Mouse (Mus musculus) embryonic facial prominence, embryonic 14.5 days (tissue): ENCODE results near the gene Supt3. TPM values are rescaled to one million over a fixed set of nuclear protein-coding genes. Genes with fewer than 3 reads are reported as not detected.

Experiments used
- ATAC-seq: fragments of 200-750 bp; cut with Nextera tagmentation; 2 replicates; pipeline ENCODE4 v1.8.0; 2017; ENCODE audit warnings: low read depth, moderate number of reproducible peaks, moderate TSS enrichment
- DNase-seq: peaks from one replicate; pipeline ENCODE4 v3.0.0-alpha.2; 2015; ENCODE audit warnings: low spot score
- H3K27ac ChIP-seq: fragments of 300-500 bp; sonication (generic); replicated peaks from 2 replicates; pipeline ENCODE4 v1.5.1; 2014; ENCODE audit warnings: low read depth, mild to moderate bottlenecking, low read length, moderate library complexity
- H3K27me3 ChIP-seq: fragments of 300-500 bp; sonication (generic); replicated peaks from 2 replicates; pipeline ENCODE4 v1.6.1; 2014; ENCODE audit warnings: low read length; ENCODE audit not compliant: control insufficient read depth, insufficient read depth
- H3K36me3 ChIP-seq: fragments of 300-500 bp; sonication (generic); 2 replicates; pipeline ENCODE4 v1.6.1; 2014; ENCODE audit warnings: low read length, mixed read lengths; ENCODE audit not compliant: control insufficient read depth, insufficient read depth
- H3K4me1 ChIP-seq: fragments of 300-500 bp; sonication (generic); 2 replicates; pipeline ENCODE4 v1.6.1; 2014; ENCODE audit warnings: antibody characterized with exemption, low read length; ENCODE audit not compliant: control insufficient read depth, insufficient read depth
- H3K4me2 ChIP-seq: fragments of 300-500 bp; sonication (generic); 2 replicates; pipeline ENCODE4 v1.6.1; 2014; ENCODE audit warnings: low read depth, mild to moderate bottlenecking, low read length, moderate library complexity, mixed read lengths
- H3K4me3 ChIP-seq: fragments of 300-500 bp; sonication (generic); 2 replicates; pipeline ENCODE4 v1.5.1; 2014; ENCODE audit warnings: low read depth, mild to moderate bottlenecking, low read length
- H3K9ac ChIP-seq: fragments of 300-500 bp; sonication (generic); 2 replicates; pipeline ENCODE4 v1.6.1; 2014; ENCODE audit warnings: low read depth, mild to moderate bottlenecking, low read length, moderate library complexity, mixed read lengths
- H3K9me3 ChIP-seq: fragments of 300-500 bp; sonication (generic); 2 replicates; pipeline ENCODE4 v1.6.1; 2016; ENCODE audit warnings: low read length; ENCODE audit not compliant: control insufficient read depth
- WGBS: fragments of 180-500 bp; shearing (Covaris S2); extraction: QIAGEN DNeasy Blood & Tissue Kit; methylation state at CpG from one replicate; pipeline ENCODE4 v1.1.7; 2014; 5-methylcytosine and 5-hydroxymethylcytosine counted together
- polyA plus RNA-seq: library from polyadenylated mRNA; unstranded; fragments of >200 nt; fragmentation: Nextera tagmentation; extraction: Ambion mirVana; gene quantifications from 2 replicates; pipeline ENCODE4 v1.2.1, GENCODE M21; 2014

Gene Supt3
- polyA plus RNA-seq, 1 experiment from 2014 or later, result 17.6 TPM

DNA sequence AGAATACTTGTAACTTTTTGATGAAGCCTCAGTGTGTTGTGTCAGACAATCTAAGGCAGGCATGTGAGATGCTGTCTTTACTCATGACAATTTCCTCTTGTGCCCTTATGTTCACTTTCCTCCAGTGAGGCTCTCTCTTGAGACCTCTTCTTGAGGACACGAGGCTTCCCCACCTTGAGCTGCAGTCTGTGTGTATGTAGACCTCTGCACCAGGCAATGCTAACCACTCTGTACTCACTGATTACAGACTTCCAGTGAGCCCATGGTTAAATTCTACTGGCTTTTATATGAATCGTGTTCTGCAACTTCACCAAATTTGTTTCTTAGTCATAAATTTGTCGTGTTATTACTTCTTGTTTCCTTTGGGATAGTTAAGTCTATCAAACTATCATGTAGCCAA lies 50.2 kb downstream of the Supt3 start:
- Histone ChIP-seq H3K9ac (no peak overlapping the region), H3K4me1 (no peaks in the 10 kb centered on the region), H3K36me3 (no peaks in the 10 kb centered on the region), H3K27me3 (no peaks in the 10 kb centered on the region), H3K4me2 (no peak overlapping the region), H3K9me3 (no peaks in the 10 kb centered on the region), H3K4me3 (no peak overlapping the region), H3K27ac (no peak overlapping the region)
- no peak for ATAC-seq
- 66% methylated on average over 3 of the region's 3 CpGs for WGBS
- DNase-seq, result no peak

DNA sequence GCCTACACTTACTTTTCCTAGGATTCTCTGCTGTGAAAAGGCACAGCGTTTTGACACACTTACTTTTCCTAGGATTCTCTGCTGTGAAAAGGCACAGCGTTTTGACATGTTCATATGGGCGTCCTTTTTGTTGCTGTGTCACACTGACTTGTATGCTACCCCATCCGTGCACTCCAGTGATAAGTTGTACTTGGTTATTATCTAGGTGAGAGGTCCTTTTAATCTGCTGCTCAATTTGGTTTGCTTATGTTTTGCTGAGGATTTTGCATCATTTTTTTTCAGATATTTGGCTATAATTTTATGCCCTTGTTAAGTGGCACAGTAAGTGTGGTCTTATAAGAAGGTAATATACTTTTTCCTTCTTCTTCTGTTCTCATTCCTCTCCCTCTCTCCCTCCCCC lies 51.0 kb downstream of the Supt3 start:
- H3K4me3 ChIP-seq, result no peak overlapping the region
- H3K4me2 ChIP-seq, result no peak overlapping the region
- no peak for ATAC-seq
- no peak for DNase-seq
- H3K27me3 ChIP-seq, result no peaks in the 10 kb centered on the region
- H3K4me1 ChIP-seq, result no peaks in the 10 kb centered on the region
- H3K9ac ChIP-seq, result no peak overlapping the region
- H3K9me3 ChIP-seq, result no peaks in the 10 kb centered on the region
- H3K27ac ChIP-seq, result no peak overlapping the region
- H3K36me3 ChIP-seq, result no peaks in the 10 kb centered on the region
- 83% methylated on average over 4 of the region's 4 CpGs for WGBS

DNA sequence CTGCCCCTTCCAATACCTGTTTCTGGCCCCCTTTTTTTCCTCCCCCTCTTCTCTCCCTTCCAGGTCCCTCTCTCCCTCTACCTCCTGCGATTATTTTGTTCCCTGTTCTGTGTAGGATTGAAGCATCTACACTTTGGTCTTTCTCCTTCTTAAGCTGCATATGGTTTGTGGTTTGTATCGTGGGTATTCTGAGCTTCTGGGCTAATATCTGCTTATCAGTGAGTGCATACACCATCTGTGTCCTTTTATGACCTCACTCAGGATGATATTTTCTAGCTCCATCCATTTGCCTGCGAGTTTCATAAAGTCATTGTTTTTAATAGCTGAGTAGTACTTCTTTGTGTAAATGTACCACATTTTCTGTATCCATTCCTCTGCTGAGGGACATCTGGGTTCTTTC lies 52.6 kb downstream of the Supt3 start:
- Histone ChIP-seq H3K36me3 (no peaks in the 10 kb centered on the region), H3K4me2 (no peak overlapping the region), H3K9me3 (no peaks in the 10 kb centered on the region), H3K9ac (no peak overlapping the region), H3K27me3 (no peaks in the 10 kb centered on the region), H3K27ac (no peak overlapping the region), H3K4me3 (no peak overlapping the region), H3K4me1 (no peaks in the 10 kb centered on the region)
- 85% methylated on average over 3 of the region's 3 CpGs for WGBS
- DNase-seq (no peak), ATAC-seq (no peak)

DNA sequence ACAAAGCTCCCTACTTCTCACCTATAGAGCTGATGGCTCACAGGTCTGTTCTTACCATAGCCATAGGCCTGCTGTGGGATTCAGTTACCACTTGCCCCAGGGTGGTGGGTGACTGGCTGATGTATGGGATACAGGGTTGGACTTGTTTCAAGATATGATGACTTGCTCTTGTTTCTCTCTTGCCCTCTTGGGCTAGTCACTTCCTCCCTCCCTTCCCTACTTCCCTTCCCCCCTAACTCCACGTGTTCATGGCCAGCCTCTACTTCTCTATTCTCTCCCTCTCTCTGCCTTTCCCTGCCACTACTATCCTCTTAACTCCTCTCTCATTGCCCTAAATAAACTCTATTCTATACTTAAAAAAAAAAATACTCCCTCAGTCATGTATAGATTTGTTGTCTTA lies 54.2 kb downstream of the Supt3 start:
- no peaks in the 10 kb centered on the region for H3K27me3 ChIP-seq
- no peaks in the 10 kb centered on the region for H3K4me1 ChIP-seq
- H3K27ac ChIP-seq, result no peak overlapping the region
- H3K4me2 ChIP-seq, result no peak overlapping the region
- ATAC-seq, result no peak
- no peak overlapping the region for H3K4me3 ChIP-seq
- H3K36me3 ChIP-seq, result no peaks in the 10 kb centered on the region
- H3K9ac ChIP-seq, result no peak overlapping the region
- H3K9me3 ChIP-seq, result no peaks in the 10 kb centered on the region
- no peak for DNase-seq
- 64% methylated on average over 1 of the region's 1 CpGs for WGBS

DNA sequence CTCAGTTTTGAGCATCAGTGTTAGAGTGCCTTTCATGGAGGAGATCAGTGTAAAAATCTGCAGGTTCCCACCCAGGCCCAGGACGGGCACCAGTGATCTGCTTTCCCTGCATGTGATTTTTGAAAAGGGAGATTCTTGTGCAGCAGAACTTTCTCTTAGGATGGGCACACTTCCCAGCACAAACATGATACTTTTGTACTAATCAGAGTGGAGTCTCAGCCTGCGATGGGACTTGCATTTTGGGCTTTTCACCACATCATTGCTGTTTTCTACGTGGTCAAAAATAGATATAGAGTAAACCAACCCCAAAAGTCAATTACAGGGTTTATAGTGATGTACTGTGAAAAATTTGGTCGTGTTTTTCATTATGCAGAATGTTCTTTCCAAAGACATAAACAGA lies 65.2 kb downstream of the Supt3 start:
- Histone ChIP-seq H3K9me3 (no peaks in the 10 kb centered on the region), H3K4me1 (0 out of 2 replicates have a peak, but pooled peaks cover 3% of the 10 kb centered on the region), H3K36me3 (no peaks in the 10 kb centered on the region), H3K27ac (peak overlapping the region; percentile 48), H3K27me3 (no peaks in the 10 kb centered on the region), H3K4me3 (no peak overlapping the region), H3K4me2 (no peak overlapping the region), H3K9ac (no peak overlapping the region)
- 45% methylated on average over 4 of the region's 4 CpGs for WGBS
- DNase-seq, result peak; percentile 87
- no peak for ATAC-seq

DNA sequence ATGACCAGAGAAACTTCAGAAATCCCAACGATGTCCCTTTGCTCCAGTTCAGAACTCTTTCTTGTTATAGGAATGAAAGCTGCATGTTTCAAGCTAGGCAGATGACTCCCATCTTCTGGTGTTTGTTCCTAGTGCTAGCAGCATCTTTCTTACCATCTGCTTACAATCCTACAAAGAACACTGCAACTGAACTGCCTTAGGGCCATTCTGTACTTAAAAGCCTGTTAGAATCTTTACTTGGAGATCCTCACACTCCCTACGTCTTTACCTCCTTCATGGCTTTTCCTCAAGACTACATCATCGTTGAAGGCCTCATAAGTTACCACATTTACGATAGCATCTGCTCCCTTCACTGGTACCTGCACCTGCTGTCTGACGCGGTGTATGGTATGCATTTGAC lies 86.2 kb downstream of the Supt3 start:
- WGBS, result 90% methylated on average over 6 of the region's 6 CpGs
- H3K4me3 ChIP-seq, result no peak overlapping the region

DNA sequence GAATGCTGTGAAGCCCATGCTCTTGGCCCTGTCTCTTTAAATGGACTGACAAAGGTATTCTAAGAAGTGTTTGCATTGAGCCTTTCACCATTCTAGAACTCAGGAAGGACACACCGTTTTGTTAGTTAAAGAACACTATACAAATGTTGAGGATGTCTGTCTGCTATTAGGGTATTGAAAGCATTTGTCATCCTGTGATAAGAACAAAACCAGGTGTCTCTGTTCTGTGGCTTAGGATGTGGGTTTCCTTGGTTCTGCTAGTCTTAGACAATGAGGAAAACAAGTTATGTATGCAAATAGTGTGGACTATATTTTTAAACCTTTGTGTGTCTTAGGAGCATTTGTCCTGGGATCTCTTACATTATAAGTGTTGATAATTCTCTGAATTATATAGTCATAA lies 116.6 kb downstream of the Supt3 start:
- no peak for DNase-seq
- Histone ChIP-seq H3K27me3 (no peaks in the 10 kb centered on the region), H3K9ac (no peak overlapping the region), H3K36me3 (no peaks in the 10 kb centered on the region), H3K4me3 (no peak overlapping the region), H3K4me1 (no peaks in the 10 kb centered on the region), H3K9me3 (no peaks in the 10 kb centered on the region; the same call in 1 of the 2 replicates), H3K27ac (no peak overlapping the region), H3K4me2 (no peak overlapping the region)
- ATAC-seq, result no peak
- WGBS, result 45% methylated on average over 1 of the region's 1 CpGs

More for the DNA sequence above, 86.2 kb downstream of the Supt3 start:
- Histone ChIP-seq H3K27ac (no peak overlapping the region), H3K9me3 (no peaks in the 10 kb centered on the region), H3K4me2 (no peak overlapping the region), H3K4me1 (no peaks in the 10 kb centered on the region), H3K9ac (no peak overlapping the region), H3K27me3 (no peaks in the 10 kb centered on the region), H3K36me3 (no peaks in the 10 kb centered on the region)
- no peak for DNase-seq
- ATAC-seq, result no peak

DNA sequence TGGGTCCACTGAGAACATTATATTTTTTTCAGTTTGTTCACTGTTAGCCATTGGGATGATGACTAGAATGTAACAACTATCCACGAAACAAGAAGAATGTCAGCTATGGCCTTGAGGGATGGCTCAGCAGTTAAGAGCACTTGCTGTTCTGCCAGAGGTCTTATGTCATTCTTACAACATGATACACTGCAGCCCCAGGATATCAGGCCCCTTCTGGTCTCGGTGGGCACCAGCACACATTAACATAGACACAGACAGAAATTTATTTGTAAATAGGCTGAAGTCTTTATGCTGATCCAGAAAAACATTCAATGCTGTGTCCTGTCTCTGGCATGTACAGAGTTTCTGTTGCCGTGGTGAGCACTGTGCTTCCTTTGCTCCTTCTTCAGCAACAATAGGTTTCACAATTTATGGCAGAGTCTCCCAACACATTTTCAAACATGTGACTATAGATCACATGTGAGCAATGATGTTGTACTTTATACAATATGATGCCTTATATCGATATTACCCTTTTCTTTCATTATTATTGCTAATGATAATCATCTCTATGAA lies 166.7 kb downstream of the Supt3 start:
- H3K27me3 ChIP-seq, result no peaks in the 10 kb centered on the region
- no peak overlapping the region for H3K9ac ChIP-seq
- no peak for ATAC-seq
- H3K4me2 ChIP-seq, result no peak overlapping the region
- 0 out of 2 replicates have a peak, but pooled peaks cover 3% of the 10 kb centered on the region for H3K9me3 ChIP-seq
- no peaks in the 10 kb centered on the region for H3K4me1 ChIP-seq
- no peak overlapping the region for H3K27ac ChIP-seq
- WGBS, result 70% methylated on average over 4 of the region's 4 CpGs
- H3K4me3 ChIP-seq, result no peak overlapping the region
- DNase-seq, result no peak
- H3K36me3 ChIP-seq, result no peaks in the 10 kb centered on the region

DNA sequence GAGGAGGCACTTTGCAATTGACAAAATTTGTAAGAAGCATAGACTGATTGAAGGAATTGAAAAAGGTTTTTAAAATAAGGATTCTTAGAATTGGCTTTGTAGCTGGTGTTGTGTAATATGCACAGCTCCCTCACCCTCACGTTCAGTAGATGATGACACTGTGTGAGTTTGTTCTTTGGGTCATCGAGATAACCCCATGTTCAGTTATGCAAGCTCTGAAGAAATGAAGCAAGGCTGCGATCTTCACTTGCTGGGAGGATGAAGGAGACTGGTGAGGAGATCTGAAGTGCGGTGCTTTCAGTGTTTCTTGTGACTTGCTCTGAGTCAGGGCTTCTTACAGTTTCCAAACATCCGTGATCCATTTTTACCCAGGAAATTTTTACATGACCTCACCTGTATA lies 168.4 kb downstream of the Supt3 start:
- Histone ChIP-seq H3K36me3 (no peaks in the 10 kb centered on the region), H3K9ac (no peak overlapping the region), H3K9me3 (0 out of 2 replicates have a peak, but pooled peaks cover 3% of the 10 kb centered on the region), H3K4me2 (no peak overlapping the region), H3K27me3 (no peaks in the 10 kb centered on the region), H3K4me1 (no peaks in the 10 kb centered on the region), H3K4me3 (no peak overlapping the region), H3K27ac (no peak overlapping the region)
- 94% methylated on average over 5 of the region's 5 CpGs for WGBS
- no peak for DNase-seq
- no peak for ATAC-seq
